Comparison of ENCODE assay signal across 12 mouse cellular contexts in the genomic region with DNA sequence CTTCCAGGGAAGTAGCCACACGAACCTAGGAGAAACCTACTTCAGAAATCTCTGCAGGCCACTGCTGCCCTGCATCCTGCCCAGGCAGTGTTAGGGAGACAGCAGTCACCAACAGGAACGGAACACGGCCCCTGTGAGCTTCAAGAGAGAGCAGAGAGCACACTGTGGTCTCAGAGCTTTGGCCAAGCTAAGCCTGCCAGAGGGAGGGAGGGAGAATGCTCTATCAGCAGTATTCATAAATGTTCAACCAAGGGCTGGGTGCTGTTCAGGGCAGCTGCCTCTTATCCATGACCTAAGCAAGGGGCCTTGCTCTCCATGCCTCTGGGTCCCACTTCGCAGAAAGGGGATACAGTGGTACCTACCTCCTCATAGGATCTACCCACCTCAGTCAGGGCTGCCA. TPM values are rescaled to one million over a fixed set of nuclear protein-coding genes. Genes with fewer than 3 reads are reported as not detected.
DNase-seq lines count a peak whose midpoint lies in the region; ATAC-seq lines count a peak whose summit lies in the region.
"Had no signal": no experiment of that assay in that cellular context is flagged by ENCODE, and none has a peak within 500 bp of the region (broad histone marks: within the 10 kb centered on the region; RNA-seq: fewer than 3 reads in every experiment).

No protein-coding gene starts in this region.

- 65% methylated on average over 4 of the region's 4 CpGs for whole genome bisulfite sequencing in heart, embryonic 12.5 days
- WGBS in midbrain, embryonic 12.5 days, result over 99% methylated on average over 4 of the region's 4 CpGs
- WGBS in midbrain, embryonic 14.5 days, result 88% methylated on average over 4 of the region's 4 CpGs

- ATAC-seq in heart, embryonic 12.5 days (ENCODE audit: insufficient number of reproducible peaks, low FRiP score), result no peak
- no peak for ATAC-seq in midbrain, embryonic 12.5 days (ENCODE audit: low FRiP score, low read depth)
- ATAC-seq in midbrain, embryonic 14.5 days (ENCODE audit: low FRiP score, low TSS enrichment), result no peak
- ATAC-seq in inflammation-experienced regulatory T-cells, adult 6 months, result no peak

- no peaks in the 10 kb centered on the region for H3K36me3 ChIP-seq in heart, embryonic 12.5 days
- H3K36me3 ChIP-seq in midbrain, embryonic 12.5 days, result no peaks in the 10 kb centered on the region
- no peaks in the 10 kb centered on the region for H3K36me3 ChIP-seq in midbrain, embryonic 14.5 days (ENCODE audit: control insufficient read depth, insufficient read depth, low read length)

- no peak overlapping the region for H3K4me3 ChIP-seq in heart, embryonic 12.5 days
- no peak overlapping the region for H3K4me3 ChIP-seq in midbrain, embryonic 12.5 days
- no peak overlapping the region for H3K4me3 ChIP-seq in midbrain, embryonic 14.5 days (replicated peaks; ENCODE audit: low read depth, low read length)

- no peaks in the 10 kb centered on the region for H3K9me3 ChIP-seq in heart, embryonic 12.5 days (replicated peaks)
- H3K9me3 ChIP-seq in midbrain, embryonic 12.5 days, result no peaks in the 10 kb centered on the region
- H3K9me3 ChIP-seq in midbrain, embryonic 14.5 days (ENCODE audit: control insufficient read depth, low read length), result no peaks in the 10 kb centered on the region

- peaks cover 93% of the 10 kb centered on the region for H3K4me1 ChIP-seq in heart, embryonic 12.5 days (replicated peaks)
- peaks cover 95% of the 10 kb centered on the region for H3K4me1 ChIP-seq in midbrain, embryonic 12.5 days
- H3K4me1 ChIP-seq in midbrain, embryonic 14.5 days (ENCODE audit: control insufficient read depth, insufficient read depth, low read length), result peaks cover 81% of the 10 kb centered on the region

- H3K9ac ChIP-seq in heart, embryonic 12.5 days, result 0 out of 2 replicates have a peak overlapping the region, but pooled peaks have one; percentile 31
- no peak overlapping the region for H3K9ac ChIP-seq in midbrain, embryonic 12.5 days (replicated peaks)
- H3K9ac ChIP-seq in midbrain, embryonic 14.5 days (replicated peaks; ENCODE audit: low read length), result no peak overlapping the region

- H3K4me2 ChIP-seq in heart, embryonic 12.5 days, result no peak overlapping the region
- H3K4me2 ChIP-seq in midbrain, embryonic 12.5 days (replicated peaks), result no peak overlapping the region
- no peak overlapping the region for H3K4me2 ChIP-seq in midbrain, embryonic 14.5 days (ENCODE audit: low read length)

- H3K27me3 ChIP-seq in heart, embryonic 12.5 days (replicated peaks), result no peaks in the 10 kb centered on the region
- H3K27me3 ChIP-seq in midbrain, embryonic 12.5 days, result no peaks in the 10 kb centered on the region
- no peaks in the 10 kb centered on the region for H3K27me3 ChIP-seq in midbrain, embryonic 14.5 days (ENCODE audit: control insufficient read depth, insufficient read depth, low read length)

- H3K27ac ChIP-seq in heart, embryonic 12.5 days (ENCODE audit: poor library complexity, severe bottlenecking), result peak overlapping the region; percentile 75; the same call in 1 of the 2 replicates
- H3K27ac ChIP-seq in midbrain, embryonic 12.5 days (replicated peaks), result peak overlapping the region; percentile 89
- H3K27ac ChIP-seq in midbrain, embryonic 14.5 days (replicated peaks; ENCODE audit: low read depth, low read length), result no peak overlapping the region; the same call in 1 of the 2 replicates
- H3K27ac ChIP-seq: macrophage had no signal

- DNase-seq in heart, adult 9 months (ENCODE audit: low spot score in 2 of 2), result no peak
- DNase-seq in midbrain, embryonic 14.5 days, result no peak
- DNase-seq in kidney, postnatal 25 days, result peak; percentile 49 to 68
- peak; percentile 62 for DNase-seq in yolk sac, embryonic 10.5 days (ENCODE audit: low spot score)
- no peak for DNase-seq in urinary bladder, postnatal 36 days (ENCODE audit: low spot score in 2 of 2)
- DNase-seq: adrenal gland, postnatal 10 days; cerebellum, adult 11 months; spleen, adult 18-20 months had no signal

RNA-seq across cellular contexts. Expression of a gene that starts 51.7 kb away (rescaled TPM):
- 58.5 and 63.8 TPM in 2 replicates for polyA plus RNA-seq in heart, embryonic 12.5 days (2016; fragmentation: Nextera tagmentation; extraction: Ambion mirVana)
- polyA plus RNA-seq in midbrain, embryonic 12.5 days (2016; fragmentation: Nextera tagmentation; extraction: Ambion mirVana), result 24.6 and 34.1 TPM in 2 replicates
- 21.2 and 27.8 TPM in 2 replicates for polyA plus RNA-seq in midbrain, embryonic 14.5 days (2014; fragmentation: Nextera tagmentation; extraction: Ambion mirVana)
- polyA plus RNA-seq in inflammation-experienced regulatory T-cells, adult 6 months (2017; shearing (Covaris generic)), result not detected

Comparison
In these comparisons a context has a peak if more than half of its experiments do, and no peak if none do; other contexts are left out.
1. DNase-seq: peak in kidney, postnatal 25 days (2 of 2) and yolk sac, embryonic 10.5 days (single experiment); none in heart, adult 9 months (0 of 2), midbrain, embryonic 14.5 days (single experiment) and urinary bladder, postnatal 36 days (0 of 2).
2. RNA of a gene that starts 51.7 kb away (polyA plus RNA-seq): 58.5 to 63.8 TPM in heart, embryonic 12.5 days, 21.2 to 27.8 TPM in midbrain, embryonic 14.5 days and 24.6 to 34.1 TPM in midbrain, embryonic 12.5 days; not detected in inflammation-experienced regulatory T-cells, adult 6 months; every median in the first group is over 10 times any median in the second.